Comparison of ENCODE assay signal across 8 mouse cellular contexts in the genomic region with DNA sequence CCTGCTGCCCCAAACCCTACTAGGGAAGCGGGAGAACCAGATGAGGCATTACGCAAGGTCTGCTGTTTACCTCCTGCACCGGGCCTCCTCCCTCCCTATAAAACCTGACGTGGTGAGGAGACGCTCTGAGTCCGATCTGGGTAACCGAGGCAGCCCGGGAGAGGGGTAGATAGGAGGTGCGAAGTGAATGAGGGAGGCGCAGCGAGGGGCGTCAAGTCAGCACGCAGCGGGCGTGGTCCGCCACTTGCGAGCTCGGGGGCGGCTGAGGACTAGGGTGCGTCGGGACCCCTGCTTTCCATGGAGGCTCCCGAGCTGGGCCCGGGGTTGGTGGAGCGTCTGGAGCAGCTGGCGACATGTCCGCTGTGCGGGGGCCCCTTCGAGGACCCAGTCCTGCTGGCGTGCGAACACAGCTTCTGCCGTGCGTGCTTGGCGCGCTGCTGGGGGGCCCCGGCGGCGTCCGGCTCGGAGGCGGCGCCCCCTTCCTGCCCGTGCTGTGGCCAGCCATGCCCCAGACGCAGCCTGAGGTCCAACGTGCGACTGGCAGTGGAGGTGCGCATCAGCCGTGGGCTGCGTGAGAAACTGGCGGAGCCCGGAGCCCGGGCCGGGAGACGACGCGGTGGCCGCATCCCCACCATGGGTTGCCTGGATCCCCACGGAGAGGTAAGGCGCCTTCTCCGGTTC. TPM values are rescaled to one million over a fixed set of nuclear protein-coding genes. Genes with fewer than 3 reads are reported as not detected.
DNase-seq lines count a peak whose midpoint lies in the region; ATAC-seq and TF ChIP-seq lines count a peak whose summit lies in the region.

A gene (plus strand): TSS at position 128 of the 681 bp plus-strand sequence.

- no peak for TF ChIP-seq CTCF in kidney, postnatal 0 days (IDR thresholded peaks at IDR 0.05; ENCODE audit: low read depth)

- H3K9me3 ChIP-seq in forebrain, embryonic 15.5 days: no peaks in the 10 kb centered on the region
- no peaks in the 10 kb centered on the region for H3K9me3 ChIP-seq in kidney, postnatal 0 days (replicated peaks; ENCODE audit: low read length)
- H3K9me3 ChIP-seq in stomach, embryonic 15.5 days: no peaks in the 10 kb centered on the region

- WGBS in forebrain, embryonic 15.5 days: 3% methylated on average over 59 of the region's 59 CpGs
- 3% methylated on average over 57 of the region's 59 CpGs for WGBS in kidney, postnatal 0 days
- WGBS in stomach, embryonic 15.5 days: 2% methylated on average over 59 of the region's 59 CpGs

- peak within 1 kb of the TSS; percentile 63 for H3K4me2 ChIP-seq in forebrain, embryonic 15.5 days (replicated peaks)
- peak within 1 kb of the TSS; percentile 64 for H3K4me2 ChIP-seq in kidney, postnatal 0 days (ENCODE audit: low read length)
- peak within 1 kb of the TSS; percentile 88 for H3K4me2 ChIP-seq in stomach, embryonic 15.5 days

- H3K4me1 ChIP-seq in forebrain, embryonic 15.5 days: peaks cover 26% of the 10 kb centered on the region
- H3K4me1 ChIP-seq in kidney, postnatal 0 days (replicated peaks; ENCODE audit: insufficient read depth, low read length): peaks cover 8% of the 10 kb centered on the region
- H3K4me1 ChIP-seq in stomach, embryonic 15.5 days: peaks cover 14% of the 10 kb centered on the region

- DNase-seq in frontal cortex, postnatal 25 days (ENCODE audit: low spot score in 2 of 2): no peak
- no peak for DNase-seq in kidney, postnatal 0 days (ENCODE audit: low spot score)
- no peak for DNase-seq in MN1 (ENCODE audit: low spot score)

- H3K4me3 ChIP-seq in forebrain, embryonic 15.5 days: peak within 1 kb of the TSS; percentile 39
- H3K4me3 ChIP-seq in kidney, postnatal 0 days (replicated peaks; ENCODE audit: low read depth, low read length): peak within 1 kb of the TSS; percentile 31
- peak within 1 kb of the TSS; percentile 41 for H3K4me3 ChIP-seq in stomach, embryonic 15.5 days (replicated peaks)

- peaks cover 59% of the 10 kb centered on the region for H3K27me3 ChIP-seq in forebrain, embryonic 15.5 days
- H3K27me3 ChIP-seq in kidney, postnatal 0 days (ENCODE audit: insufficient read depth, low read length): peaks cover 33% of the 10 kb centered on the region
- peaks cover 40% of the 10 kb centered on the region for H3K27me3 ChIP-seq in stomach, embryonic 15.5 days (replicated peaks)

- H3K9ac ChIP-seq in forebrain, embryonic 15.5 days (replicated peaks): peak within 1 kb of the TSS; percentile 42
- H3K9ac ChIP-seq in kidney, postnatal 0 days (ENCODE audit: low read depth, low read length): peak within 1 kb of the TSS; percentile 46; the same call in 1 of the 2 replicates
- peak within 1 kb of the TSS; percentile 8; the same call in 1 of the 2 replicates for H3K9ac ChIP-seq in stomach, embryonic 15.5 days

- ATAC-seq in frontal cortex, adult (ENCODE audit: low TSS enrichment): peak; percentile 58
- peak; percentile 12 for ATAC-seq in activated CD4-positive, CD25-positive, alpha-beta regulatory T cell, adult 4 months
- ATAC-seq in forebrain, embryonic 15.5 days (replicated peaks): 0 out of 2 replicates have a peak, but pooled peaks have one; percentile 5
- peak; percentile 30; the same call in 1 of the 2 replicates for ATAC-seq in kidney, postnatal 0 days (replicated peaks; ENCODE audit: low FRiP score, low read depth)
- peak; percentile 35 for ATAC-seq in megakaryocyte, adult 5-6 weeks (ENCODE audit: poor library complexity, severe bottlenecking)
- ATAC-seq in stomach, embryonic 15.5 days (ENCODE audit: insufficient read depth, low FRiP score, low read depth): peak; percentile 34; the same call in 1 of the 2 replicates

- H3K27ac ChIP-seq in forebrain, embryonic 15.5 days (replicated peaks): no peak within 1 kb of the TSS
- H3K27ac ChIP-seq in kidney, postnatal 0 days: no peak within 1 kb of the TSS
- no peak within 1 kb of the TSS for H3K27ac ChIP-seq in stomach, embryonic 15.5 days

- no peaks in the 10 kb centered on the region for H3K36me3 ChIP-seq in forebrain, embryonic 15.5 days
- no peaks in the 10 kb centered on the region for H3K36me3 ChIP-seq in kidney, postnatal 0 days (ENCODE audit: insufficient read depth, low read length)
- no peaks in the 10 kb centered on the region for H3K36me3 ChIP-seq in stomach, embryonic 15.5 days

RNA-seq across cellular contexts. Expression of the gene that starts here (rescaled TPM):
- not detected for polyA plus RNA-seq in activated CD4-positive, CD25-positive, alpha-beta regulatory T cell, adult 4 months (2017; shearing (Covaris generic))
- polyA plus RNA-seq in forebrain, embryonic 15.5 days (2015; fragmentation: Nextera tagmentation; extraction: Ambion mirVana): 0.78 and 0.80 TPM in 2 replicates
- 0.34 and 0.46 TPM in 2 replicates for polyA plus RNA-seq in kidney, postnatal 0 days (2015; fragmentation: Nextera tagmentation; extraction: Ambion mirVana)
- total RNA-seq in megakaryocyte, adult 5-6 weeks (2015): not detected in 2 replicates
- total RNA-seq in megakaryocyte, adult 5-6 weeks (2017): 0.20 TPM in 1 of 2 replicates, not detected in the other
- 0.88 and 2.4 TPM in 2 replicates for polyA plus RNA-seq in stomach, embryonic 15.5 days (2015; fragmentation: Nextera tagmentation; extraction: Ambion mirVana)

Comparison
In these comparisons a context has a peak if more than half of its experiments do, and no peak if none do; other contexts are left out.
1. Peak in ATAC-seq in activated CD4-positive, CD25-positive, alpha-beta regulatory T cell, adult 4 months; RNA of the gene not detected or under 1 TPM.
2. Peak in ATAC-seq, H3K4me3 ChIP-seq, H3K9ac ChIP-seq and H3K4me2 ChIP-seq in forebrain, embryonic 15.5 days; RNA of the gene not detected or under 1 TPM.
3. Peak in ATAC-seq, H3K4me3 ChIP-seq, H3K9ac ChIP-seq and H3K4me2 ChIP-seq in kidney, postnatal 0 days; RNA of the gene not detected or under 1 TPM.
4. Peak in ATAC-seq in megakaryocyte, adult 5-6 weeks; RNA of the gene not detected or under 1 TPM.
5. ATAC-seq: peak in every context shown above with its lines; median percentile 58 in frontal cortex, adult; 35 in megakaryocyte, adult 5-6 weeks; 34 in stomach, embryonic 15.5 days; 30 in kidney, postnatal 0 days; 12 in activated CD4-positive, CD25-positive, alpha-beta regulatory T cell, adult 4 months; 5 in forebrain, embryonic 15.5 days.